8 mouse cellular contexts compared by ENCODE assay signal in genomic region chr4:40134468-40135102, GRCm38 (mm10). TPM values are rescaled to one million over a fixed set of nuclear protein-coding genes. Genes with fewer than 3 reads are reported as not detected.
DNase-seq lines count a peak whose midpoint lies in the region; ATAC-seq lines count a peak whose summit lies in the region.

No protein-coding gene starts in this region.

- ATAC-seq in common myeloid progenitor, adult 5-6 weeks (replicated peaks; ENCODE audit: low read depth, poor library complexity, severe bottlenecking): peak; percentile 91
- ATAC-seq in intestine, embryonic 15.5 days: peak; percentile 67
- ATAC-seq in erythroid progenitor cell, adult 5-6 weeks (replicated peaks; ENCODE audit: low FRiP score, poor library complexity, severe bottlenecking): no peak

- no peak overlapping the region for H3K4me2 ChIP-seq in intestine, embryonic 15.5 days (replicated peaks)

- H3K4me1 ChIP-seq in intestine, embryonic 15.5 days (replicated peaks): no peaks in the 10 kb centered on the region
- H3K4me1 ChIP-seq in midbrain, embryonic 10.5 days: no peaks in the 10 kb centered on the region

- no peak overlapping the region for H3K27ac ChIP-seq in intestine, embryonic 15.5 days
- H3K27ac ChIP-seq in midbrain, embryonic 10.5 days (replicated peaks): no peak overlapping the region

- intact Hi-C loops in gastrocnemius, postnatal 14 days (cut with DNase I; ENCODE audit: low total_unique reads): loop anchor here (5.0 kb wide), 2 partner anchors 48 to 153 kb away; no protein-coding TSS in a partner anchor
- intact Hi-C loops in left cerebral cortex, postnatal 10 days (cut with DNase I): loop anchor here (10.0 kb wide), 1 partner anchor 550 kb away; no protein-coding TSS in a partner anchor

- WGBS in intestine, embryonic 15.5 days: 15% methylated on average over 9 of the region's 9 CpGs
- WGBS in midbrain, embryonic 10.5 days: 22% methylated on average over 9 of the region's 9 CpGs

- H3K9me3 ChIP-seq in intestine, embryonic 15.5 days: no peaks in the 10 kb centered on the region
- no peaks in the 10 kb centered on the region for H3K9me3 ChIP-seq in midbrain, embryonic 10.5 days (replicated peaks)

- peak; percentile 81 to 94 for DNase-seq in adrenal gland, adult (ENCODE audit: inconsistent age in 2 of 2, low spot score in 1 of 2)
- peak; percentile 71 for DNase-seq in gastrocnemius, postnatal 14 days
- DNase-seq in left cerebral cortex, postnatal 10 days (ENCODE audit: extremely low spot score in 1 of 2, low spot score in 2 of 2): peak; percentile 59 to 78
- peak; percentile 71 for DNase-seq in midbrain, embryonic 10.5 days (ENCODE audit: low spot score)
- DNase-seq in skeletal muscle tissue, adult 2 months (ENCODE audit: low read depth, low spot score): peak; percentile 51

- H3K27me3 ChIP-seq in intestine, embryonic 15.5 days (replicated peaks): no peaks in the 10 kb centered on the region
- H3K27me3 ChIP-seq in midbrain, embryonic 10.5 days (ENCODE audit: low read depth, poor library complexity, severe bottlenecking): no peaks in the 10 kb centered on the region

- H3K4me3 ChIP-seq in intestine, embryonic 15.5 days (replicated peaks): no peak overlapping the region
- H3K4me3 ChIP-seq in midbrain, embryonic 10.5 days: no peak overlapping the region

- no peak overlapping the region for H3K9ac ChIP-seq in intestine, embryonic 15.5 days

- no peaks in the 10 kb centered on the region for H3K36me3 ChIP-seq in intestine, embryonic 15.5 days
- H3K36me3 ChIP-seq in midbrain, embryonic 10.5 days: no peaks in the 10 kb centered on the region

RNA-seq across cellular contexts. Expression of gene Aco1, which starts 8.3 kb away (rescaled TPM):
- total RNA-seq in common myeloid progenitor, adult 5-6 weeks (2017): 25.1 and 30.6 TPM in 2 replicates
- 10 to 100 TPM; 18.1 to 19.3 TPM for total RNA-seq in gastrocnemius, postnatal 14 days (2021)
- polyA plus RNA-seq in intestine, embryonic 15.5 days (2015; fragmentation: Nextera tagmentation; extraction: Ambion mirVana): 66.9 and 68.1 TPM in 2 replicates
- 10 to 100 TPM; 43.7 to 45.7 TPM for total RNA-seq in left cerebral cortex, postnatal 10 days (2021)
- polyA plus RNA-seq in midbrain, embryonic 10.5 days (2016; fragmentation: Nextera tagmentation; extraction: Ambion mirVana): 58.0 and 59.7 TPM in 2 replicates
- 6.1 and 7.1 TPM in 2 replicates for total RNA-seq in erythroid progenitor cell, adult 5-6 weeks (2015; ENCODE audit: low replicate concordance)
- 4.7 and 7.6 TPM in 2 replicates for total RNA-seq in erythroid progenitor cell, adult 5-6 weeks (2017; ENCODE audit: low replicate concordance)
